Mouse (Mus musculus): ENCODE results near the gene Kcnj12.

The Kcnj12 gene

GRCm38 (mm10) chr11:61111472-61111871 is 89.1 kb downstream of the Kcnj12 start:
- DNase-seq, result no peak

DNA sequence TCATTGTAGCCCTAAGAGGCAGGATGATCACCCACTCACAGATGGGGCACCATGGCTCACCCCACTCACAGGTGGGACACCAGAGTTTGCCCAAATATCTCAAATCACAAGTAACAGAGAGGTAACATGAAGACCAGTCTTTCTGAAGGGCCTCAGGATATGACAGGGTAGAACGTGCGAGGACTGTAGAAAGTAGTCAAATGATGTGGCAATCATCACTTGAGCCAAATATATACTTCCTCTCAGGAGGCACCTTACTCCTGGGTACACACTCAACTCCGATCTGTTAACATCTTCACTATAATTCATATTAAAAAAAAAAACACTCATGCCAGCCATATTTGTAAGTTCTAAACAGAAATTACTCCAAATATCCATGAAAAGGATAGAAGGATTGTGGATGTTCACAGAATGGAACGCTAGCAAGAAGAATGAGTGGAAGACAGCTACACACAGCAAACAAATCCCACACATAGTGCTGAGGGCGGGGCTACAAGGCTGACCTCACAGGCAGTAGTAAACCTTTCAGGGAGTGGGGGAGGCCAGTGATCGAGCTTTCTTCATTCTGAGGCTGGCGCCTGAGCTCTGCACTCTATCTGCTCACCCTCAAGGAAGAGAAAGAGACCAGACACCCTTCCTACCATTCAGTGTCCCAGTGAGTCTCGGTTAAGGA is 90.1 kb downstream of the Kcnj12 start:
- no peak for DNase-seq

GRCm38 (mm10) chr11:61116226-61116625 is 93.9 kb downstream of the Kcnj12 start:
- no peak for DNase-seq

- DNase-seq, result no peak
These were observed 97.7 kb downstream of the Kcnj12 start for GRCm38 (mm10) chr11:61119996-61120583.

Data from right cerebral cortex, postnatal 4 days (tissue).